Mouse (Mus musculus) erythroblast, embryonic 14.5 days (primary cell): ENCODE measurements around the gene Plin3.

Source experiments
- GATA1 ChIP-seq: IDR thresholded peaks from 2 replicates; pipeline ENCODE4 v1.6.1; 2012; ENCODE audit warnings: low read length, inconsistent platforms, mixed read lengths
- TAL1 ChIP-seq: IDR thresholded peaks from 3 replicates; pipeline ENCODE4 v1.6.1; 2012; ENCODE audit warnings: low read length, inconsistent platforms, mixed read lengths

- TF ChIP-seq GATA1 (no peak), TAL1 (no peak)
These were observed 16.7 kb upstream of the Plin3 start for GRCm38 (mm10) chr17:56309191-56309945.
